Mouse (Mus musculus) MEL (cell line): ENCODE measurements around the gene Spag8. TPM values are rescaled to one million over a fixed set of nuclear protein-coding genes. Genes with fewer than 3 reads are reported as not detected.

Experiments
- DNase-seq: peaks from one replicate; pipeline ENCODE4 v3.0.0; 2011; ENCODE audit warnings: low read depth, low spot score
- H3K27ac ChIP-seq: 2 replicates; pipeline ENCODE4 v1.5.1; 2012; ENCODE audit warnings: low read depth, mild to moderate bottlenecking, control low read depth, low read length, moderate library complexity; ENCODE audit not compliant: control insufficient read depth
- H3K27me3 ChIP-seq, 2 experiments: fragments of 150-350 bp in 1 of 2; sonication (generic) in 1 of 2; 2 replicates each; pipeline ENCODE4 v1.6.1; 2012; ENCODE audit warnings: low read length in 2 of 2, mild to moderate bottlenecking in 2 of 2, improper control_type of control experiment in 1 of 2, moderate library complexity in 1 of 2; ENCODE audit not compliant: insufficient read depth in 2 of 2, control insufficient read depth in 1 of 2
- H3K36me3 ChIP-seq, 2 experiments: 2 replicates each; pipeline ENCODE4 v1.6.1; 2012 to 2014; ENCODE audit warnings: low read length in 2 of 2, improper control_type of control experiment in 1 of 2, inconsistent platforms in 1 of 2, mild to moderate bottlenecking in 1 of 2; ENCODE audit not compliant: insufficient read depth in 2 of 2, control insufficient read depth in 1 of 2
- H3K4me1 ChIP-seq, 2 experiments: fragments of 150-350 bp in 1 of 2; sonication (generic) in 1 of 2; 2 replicates each; pipeline ENCODE4 v1.6.1; 2012; ENCODE audit warnings: low read length in 2 of 2, improper control_type of control experiment in 1 of 2, mild to moderate bottlenecking in 1 of 2; ENCODE audit not compliant: insufficient read depth in 2 of 2, control insufficient read depth in 1 of 2
- H3K4me3 ChIP-seq, 2 experiments: fragments of 150-350 bp in 1 of 2; sonication (generic) in 1 of 2; 2 replicates each; pipeline ENCODE4 v1.5.1; 2012; ENCODE audit warnings: low read depth in 2 of 2, low read length in 2 of 2, mild to moderate bottlenecking in 2 of 2, moderate library complexity in 2 of 2, control low read depth in 1 of 2, improper control_type of control experiment in 1 of 2; ENCODE audit not compliant: control insufficient read depth in 1 of 2, insufficient read depth in 1 of 2
- H3K79me2 ChIP-seq: 2 replicates; pipeline ENCODE4 v1.6.1; 2012; ENCODE audit warnings: mild to moderate bottlenecking, low read length, moderate library complexity; ENCODE audit not compliant: control insufficient read depth, poor library complexity, insufficient read depth
- H3K9ac ChIP-seq: 2 replicates; pipeline ENCODE4 v1.6.1; 2012; ENCODE audit warnings: low read depth, mild to moderate bottlenecking, control low read depth, low read length, moderate library complexity; ENCODE audit not compliant: control insufficient read depth, poor library complexity, severe bottlenecking
- H3K9me3 ChIP-seq: fragments of 150-350 bp; sonication (generic); replicated peaks from 2 replicates; pipeline ENCODE4 v1.6.1; 2012; ENCODE audit warnings: mild to moderate bottlenecking, low read length, improper control_type of control experiment, moderate library complexity; ENCODE audit not compliant: insufficient read depth
- BHLHE40 ChIP-seq: IDR thresholded peaks from 2 replicates; pipeline ENCODE4 v1.6.1; 2012; ENCODE audit warnings: low read depth, mild to moderate bottlenecking, inconsistent platforms, low read length, improper control_type of control experiment, borderline replicate concordance
- CTCF ChIP-seq, 3 experiments: IDR thresholded peaks in 2 of 3; conservative IDR thresholded peaks in 1 of 3; 2 replicates each; pipeline ENCODE4 v1.5.1; 2011 to 2012; ENCODE audit warnings: low read length in 3 of 3, low read depth in 2 of 3, mild to moderate bottlenecking in 2 of 3, improper control_type of control experiment in 1 of 3, inconsistent platforms in 1 of 3, mixed read lengths in 1 of 3, moderate library complexity in 1 of 3; ENCODE audit not compliant: control insufficient read depth in 1 of 3, insufficient read depth in 1 of 3, poor library complexity in 1 of 3, severe bottlenecking in 1 of 3
- ELF1 ChIP-seq: IDR thresholded peaks from 2 replicates; pipeline ENCODE4 v1.6.1; 2014; ENCODE audit warnings: low read depth, mild to moderate bottlenecking, inconsistent platforms, low read length, improper control_type of control experiment, moderate library complexity
- EP300 ChIP-seq, 2 experiments: IDR thresholded peaks; 2 replicates each; pipeline ENCODE4 v1.6.1; 2011; ENCODE audit warnings: improper control_type of control experiment in 2 of 2, low read length in 2 of 2, low read depth in 1 of 2, mild to moderate bottlenecking in 1 of 2
- GABPA ChIP-seq: IDR thresholded peaks from 2 replicates; pipeline ENCODE4 v1.6.1; 2012; ENCODE audit warnings: low read depth, mild to moderate bottlenecking, inconsistent platforms, low read length, improper control_type of control experiment, moderate library complexity
- GATA1 ChIP-seq: IDR thresholded peaks from 2 replicates; pipeline ENCODE4 v1.6.1; 2011; ENCODE audit warnings: low read depth, low read length, improper control_type of control experiment
- HCFC1 ChIP-seq: IDR thresholded peaks from 2 replicates; pipeline ENCODE4 v1.6.1; 2012; ENCODE audit warnings: low read depth, mild to moderate bottlenecking, inconsistent platforms, low read length, improper control_type of control experiment, moderate library complexity
- JUND ChIP-seq: IDR thresholded peaks from 2 replicates; pipeline ENCODE4 v1.6.1; 2011; ENCODE audit warnings: low read depth, mild to moderate bottlenecking, improper control_type of control experiment, low read length
- KAT2A ChIP-seq: conservative IDR thresholded peaks from 2 replicates; pipeline ENCODE4 v1.6.1; 2012; ENCODE audit warnings: low read depth, low read length, improper control_type of control experiment, inconsistent platforms
- MAFK ChIP-seq: IDR thresholded peaks from 2 replicates; pipeline ENCODE4 v1.6.1; 2011; ENCODE audit warnings: low read depth, mild to moderate bottlenecking, low read length, improper control_type of control experiment, borderline replicate concordance
- MEF2A ChIP-seq: IDR thresholded peaks from 2 replicates; pipeline ENCODE4 v1.6.1; 2014; ENCODE audit warnings: low read depth, mild to moderate bottlenecking, inconsistent platforms, low read length, improper control_type of control experiment; ENCODE audit not compliant: poor library complexity, insufficient replicate concordance, severe bottlenecking; ENCODE audit errors: extremely low read depth
- MYB ChIP-seq: IDR thresholded peaks from 2 replicates; pipeline ENCODE4 v1.6.1; 2011; ENCODE audit warnings: mild to moderate bottlenecking, low read depth, low read length, improper control_type of control experiment
- NRF1 ChIP-seq: IDR thresholded peaks from 2 replicates; pipeline ENCODE4 v1.6.1; 2014; ENCODE audit warnings: low read depth, mild to moderate bottlenecking, inconsistent platforms, low read length, improper control_type of control experiment, moderate library complexity; ENCODE audit not compliant: poor library complexity, insufficient read depth, severe bottlenecking
- POLR2A ChIP-seq, 2 experiments: IDR thresholded peaks; 2 replicates each; pipeline ENCODE4 v1.6.1; 2011 to 2012; ENCODE audit warnings: low read length in 2 of 2, mild to moderate bottlenecking in 2 of 2, control low read depth in 1 of 2, improper control_type of control experiment in 1 of 2, low read depth in 1 of 2, moderate library complexity in 1 of 2; ENCODE audit not compliant: control insufficient read depth in 1 of 2, insufficient read depth in 1 of 2, poor library complexity in 1 of 2
- POLR2AphosphoS2 ChIP-seq: IDR thresholded peaks from 2 replicates; pipeline ENCODE4 v1.6.1; 2011; ENCODE audit warnings: low read length, improper control_type of control experiment
- RCOR1 ChIP-seq: IDR thresholded peaks from 2 replicates; pipeline ENCODE4 v1.6.1; 2012; ENCODE audit warnings: low read depth, mild to moderate bottlenecking, inconsistent platforms, low read length, improper control_type of control experiment
- SIN3A ChIP-seq: IDR thresholded peaks from 2 replicates; pipeline ENCODE4 v1.6.1; 2012; ENCODE audit warnings: low read length, improper control_type of control experiment, inconsistent platforms
- SMC3 ChIP-seq: IDR thresholded peaks from 2 replicates; pipeline ENCODE4 v1.6.1; 2011; ENCODE audit warnings: low read depth, low read length, improper control_type of control experiment
- TCF12 ChIP-seq: IDR thresholded peaks from 2 replicates; pipeline ENCODE4 v1.6.1; 2014; ENCODE audit warnings: low read depth, mild to moderate bottlenecking, inconsistent platforms, low read length, improper control_type of control experiment, moderate library complexity
- USF1 ChIP-seq: IDR thresholded peaks from 2 replicates; pipeline ENCODE4 v1.6.1; 2014; ENCODE audit warnings: low read depth, mild to moderate bottlenecking, inconsistent platforms, low read length, improper control_type of control experiment, moderate library complexity
- USF2 ChIP-seq, 2 experiments: IDR thresholded peaks; 2 replicates each; pipeline ENCODE4 v1.6.1; 2011 to 2012; ENCODE audit warnings: improper control_type of control experiment in 2 of 2, low read length in 2 of 2, borderline replicate concordance in 1 of 2, inconsistent platforms in 1 of 2, low read depth in 1 of 2, mild to moderate bottlenecking in 1 of 2; ENCODE audit not compliant: insufficient read depth in 1 of 2
- ZKSCAN1 ChIP-seq: IDR thresholded peaks from 2 replicates; pipeline ENCODE4 v1.6.1; 2012; ENCODE audit warnings: low read depth, mild to moderate bottlenecking, inconsistent platforms, low read length, improper control_type of control experiment, moderate library complexity
- ZNF384 ChIP-seq: IDR thresholded peaks from 2 replicates; pipeline ENCODE4 v1.6.1; 2012; ENCODE audit warnings: low read depth, mild to moderate bottlenecking, inconsistent platforms, low read length, improper control_type of control experiment
- polyA plus RNA-seq, 2 experiments: library from polyadenylated mRNA; stranded (reverse) in 1 of 2; unstranded in 1 of 2; fragments of >175 nt in 1 of 2; fragments of >200 nt in 1 of 2; gene quantifications; 2 replicates each; pipeline versions ENCODE4 v1.2.1 to v1.2.4; 2012; ENCODE audit warnings: low replicate concordance in 2 of 2, low read depth in 1 of 2; ENCODE audit not compliant: insufficient read length in 2 of 2, insufficient read depth in 1 of 2, missing spikeins in 1 of 2
- total RNA-seq: library from RNA; depleted of rRNA; stranded (reverse); fragments of 300-350 nt; gene quantifications from 2 replicates; pipeline ENCODE4 v1.2.3, GENCODE M21; 2012

Gene Spag8
- total and polyA plus RNA-seq, 3 experiments, result 0.15 to 0.57 TPM; not detected in 1

DNA sequence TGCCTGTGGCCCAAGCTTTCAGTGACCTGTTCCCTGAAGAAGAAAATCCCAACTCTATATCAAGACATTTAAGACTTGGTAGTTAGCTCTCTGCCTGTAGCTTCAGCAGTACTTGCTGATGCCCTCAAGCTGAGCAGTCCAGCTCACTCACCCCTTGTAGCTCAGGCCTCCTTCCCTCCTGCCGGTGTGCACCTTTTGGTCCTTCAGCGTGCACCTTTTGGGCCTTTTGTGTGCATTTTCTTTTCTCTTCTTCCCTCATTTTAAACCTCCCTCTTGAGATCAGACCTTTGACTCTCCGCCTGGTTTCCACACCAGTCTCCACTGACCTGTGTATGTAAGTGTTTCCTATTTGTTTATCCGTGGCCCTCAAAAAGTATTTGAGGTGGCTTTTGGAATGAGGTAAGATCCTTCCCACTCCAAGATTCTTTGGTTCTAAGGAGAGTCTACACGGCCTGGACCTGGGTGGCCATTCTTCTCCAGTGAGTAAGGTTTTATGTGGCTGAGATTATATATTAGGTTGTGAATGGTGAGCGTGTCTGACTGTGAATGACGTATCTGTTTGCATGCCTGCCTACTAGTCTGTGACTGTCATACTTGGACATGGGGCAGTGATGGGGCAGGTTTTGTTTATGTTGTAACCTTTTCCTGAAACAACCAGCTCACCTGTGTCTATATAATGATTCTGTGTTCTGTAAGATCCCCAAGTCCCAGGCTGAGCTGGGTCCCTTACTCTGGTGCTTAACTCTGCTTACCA lies 18.6 kb downstream of the Spag8 start:
- no peaks in the 10 kb centered on the region for H3K36me3 ChIP-seq
- no peak for DNase-seq
- H3K27me3 ChIP-seq, result peaks cover 4 to 6% of the 10 kb centered on the region in 2 experiments
- no peaks in the 10 kb centered on the region for H3K79me2 ChIP-seq
- no peak overlapping the region for H3K27ac ChIP-seq
- TF ChIP-seq POLR2A (IDR thresholded peaks at IDR 0.05; ENCODE audit: control insufficient read depth in 1 of 2, insufficient read depth in 1 of 2, low read depth in 1 of 2, low read length in 2 of 2, poor library complexity in 1 of 2), result no peak
- no peak for TF ChIP-seq ZNF384
- TF ChIP-seq MEF2A, result no peak
- TF ChIP-seq BHLHE40, result no peak
- no peak for TF ChIP-seq USF2 (IDR thresholded peaks at IDR 0.05; ENCODE audit: borderline replicate concordance in 1 of 2, insufficient read depth in 1 of 2, low read depth in 1 of 2, low read length in 2 of 2)
- no peak for TF ChIP-seq ELF1
- TF ChIP-seq KAT2A, result no peak
- TF ChIP-seq JUND, result no peak
- no peak for TF ChIP-seq NRF1
- no peak for TF ChIP-seq HCFC1
- TF ChIP-seq GABPA, result no peak
- no peak for TF ChIP-seq RCOR1
- TF ChIP-seq SMC3, result no peak
- no peak for TF ChIP-seq SIN3A
- TF ChIP-seq POLR2AphosphoS2, result no peak
- no peak for TF ChIP-seq MYB
- TF ChIP-seq MAFK, result no peak
- no peak for TF ChIP-seq GATA1
- no peak for TF ChIP-seq USF1
- no peak for TF ChIP-seq EP300 (IDR thresholded peaks at IDR 0.05; ENCODE audit: low read depth in 1 of 2, low read length in 2 of 2)
- no peaks in the 10 kb centered on the region for H3K9me3 ChIP-seq
- no peaks in the 10 kb centered on the region; a peak in 1 of 4 replicates for H3K4me1 ChIP-seq
- no peak overlapping the region for H3K4me3 ChIP-seq
- H3K9ac ChIP-seq, result no peak overlapping the region

- Histone ChIP-seq H3K4me3 (no peak overlapping the region), H3K27ac (no peak overlapping the region), H3K9ac (no peak overlapping the region)
- no peak for TF ChIP-seq USF1
- no peak for TF ChIP-seq TCF12
- no peak for TF ChIP-seq ZKSCAN1
- TF ChIP-seq GATA1, result no peak
- TF ChIP-seq HCFC1, result no peak
- TF ChIP-seq CTCF (IDR thresholded peaks at IDR 0.05 in 2 of 3, conservative IDR thresholded peaks at IDR 0.05 in 1 of 3; ENCODE audit: control insufficient read depth in 1 of 3, insufficient read depth in 1 of 3, low read depth in 2 of 3, low read length in 3 of 3, poor library complexity in 1 of 3, severe bottlenecking in 1 of 3), result no peak
- TF ChIP-seq, all 39 proteins: peak for 0
- no peak for DNase-seq
- Histone ChIP-seq H3K27me3 (peaks cover 4 to 6% of the 10 kb centered on the region in 2 experiments), H3K79me2 (no peaks in the 10 kb centered on the region), H3K36me3 (no peaks in the 10 kb centered on the region), H3K9me3 (no peaks in the 10 kb centered on the region), H3K4me1 (no peaks in the 10 kb centered on the region; a peak in 1 of 4 replicates)
These were observed 19.7 kb downstream of the Spag8 start for GRCm38 (mm10) chr4:43633736-43634135.
